Mouse (Mus musculus) thymus, postnatal 4 days (tissue): ENCODE results near the gene Elk4.

Source experiments
- DNase-seq: peaks from one replicate; pipeline ENCODE4 v3.0.0; 2021

The Elk4 gene

GRCm38 (mm10) chr1:131989476-131989875 lies 17.9 kb upstream of the Elk4 start:
- no peak for DNase-seq

GRCm38 (mm10) chr1:131990083-131990760 lies 17.2 kb upstream of the Elk4 start:
- no peak for DNase-seq

GRCm38 (mm10) chr1:131992561-131993001 lies 14.8 kb upstream of the Elk4 start:
- no peak for DNase-seq

GRCm38 (mm10) chr1:131993169-131994040 lies 14.0 kb upstream of the Elk4 start:
- no peak for DNase-seq

- peak; percentile 90 for DNase-seq
Observed at GRCm38 (mm10) chr1:131995062-131995461, 12.3 kb upstream of the Elk4 start.

GRCm38 (mm10) chr1:132000506-132000905 lies 6.9 kb upstream of the Elk4 start:
- peak; percentile 52 for DNase-seq

GRCm38 (mm10) chr1:132001880-132002330 lies 5.5 kb upstream of the Elk4 start:
- DNase-seq, result no peak

GRCm38 (mm10) chr1:132003111-132003510 lies 4.3 kb upstream of the Elk4 start:
- DNase-seq, result no peak

GRCm38 (mm10) chr1:132003817-132004216 lies 3.6 kb upstream of the Elk4 start:
- no peak for DNase-seq

- no peak for DNase-seq
Observed at GRCm38 (mm10) chr1:132004574-132005180, 2.7 kb upstream of the Elk4 start.

- DNase-seq, result no peak
Observed at GRCm38 (mm10) chr1:132005466-132005865, 1.9 kb upstream of the Elk4 start.

GRCm38 (mm10) chr1:132006046-132006445 lies 1.4 kb upstream of the Elk4 start:
- DNase-seq, result no peak

- DNase-seq, result no peak
Observed at GRCm38 (mm10) chr1:132006721-132007120, 686 bp upstream of the Elk4 start.

- peak; percentile 97 for DNase-seq
Observed at GRCm38 (mm10) chr1:132007828-132008827, 721 bp downstream of the Elk4 start.

- peak; percentile 38 for DNase-seq
Observed at GRCm38 (mm10) chr1:132008881-132009644, 1.7 kb downstream of the Elk4 start.

GRCm38 (mm10) chr1:132010632-132011501 lies 3.5 kb downstream of the Elk4 start:
- DNase-seq, result peak; percentile 50

GRCm38 (mm10) chr1:132011785-132012184 lies 4.4 kb downstream of the Elk4 start:
- no peak for DNase-seq

- no peak for DNase-seq
Observed at GRCm38 (mm10) chr1:132012861-132013260, 5.5 kb downstream of the Elk4 start.

GRCm38 (mm10) chr1:132014800-132015199 lies 7.4 kb downstream of the Elk4 start:
- DNase-seq, result peak; percentile 45

- DNase-seq, result no peak
Observed at GRCm38 (mm10) chr1:132016691-132017090, 9.3 kb downstream of the Elk4 start.
